Mouse (Mus musculus) embryonic facial prominence, embryonic 12.5 days (tissue): ENCODE results near the gene C2cd4a. TPM values are rescaled to one million over a fixed set of nuclear protein-coding genes. Genes with fewer than 3 reads are reported as not detected.

Source experiments
- ATAC-seq: fragments of 200-750 bp; cut with Nextera tagmentation; 2 replicates; pipeline ENCODE4 v1.8.0; 2017; ENCODE audit not compliant: insufficient number of reproducible peaks, insufficient read depth, low FRiP score, low TSS enrichment
- H3K27ac ChIP-seq: fragments of 300-500 bp; sonication (generic); 2 replicates; pipeline ENCODE4 v1.5.1; 2016; ENCODE audit warnings: mild to moderate bottlenecking
- H3K27me3 ChIP-seq: fragments of 300-500 bp; sonication (generic); 2 replicates; pipeline ENCODE4 v1.6.1; 2016; ENCODE audit warnings: mild to moderate bottlenecking, moderate library complexity
- H3K36me3 ChIP-seq: fragments of 300-500 bp; sonication (generic); 2 replicates; pipeline ENCODE4 v1.6.1; 2016; ENCODE audit warnings: mild to moderate bottlenecking
- H3K4me1 ChIP-seq: fragments of 300-500 bp; sonication (generic); 2 replicates; pipeline ENCODE4 v1.6.1; 2016
- H3K4me2 ChIP-seq: fragments of 300-500 bp; sonication (generic); replicated peaks from 2 replicates; pipeline ENCODE4 v1.6.1; 2016; ENCODE audit warnings: mild to moderate bottlenecking, moderate library complexity
- H3K4me3 ChIP-seq: fragments of 300-500 bp; sonication (generic); 2 replicates; pipeline ENCODE4 v1.5.1; 2016; ENCODE audit warnings: mild to moderate bottlenecking
- H3K9ac ChIP-seq: fragments of 300-500 bp; sonication (generic); 2 replicates; pipeline ENCODE4 v1.6.1; 2016; ENCODE audit warnings: mild to moderate bottlenecking, moderate library complexity
- H3K9me3 ChIP-seq: fragments of 300-500 bp; sonication (generic); 2 replicates; pipeline ENCODE4 v1.6.1; 2016; ENCODE audit warnings: mild to moderate bottlenecking, moderate library complexity
- WGBS: fragments of 180-500 bp; shearing (Covaris S2); methylation state at CpG from one replicate; pipeline ENCODE4 v1.1.7; 2016; 5-methylcytosine and 5-hydroxymethylcytosine counted together
- polyA plus RNA-seq: library from polyadenylated mRNA; unstranded; fragments of >200 nt; fragmentation: Nextera tagmentation; extraction: Ambion mirVana; gene quantifications from 2 replicates; pipeline ENCODE4 v1.2.1, GENCODE M21; 2016

C2cd4a gene
- polyA plus RNA-seq, 1 experiment from 2014 or later, result 0.31 TPM

GRCm38 (mm10) chr9:67807000-67807399 lies 25.1 kb downstream of the C2cd4a start:
- 64% methylated on average over 5 of the region's 5 CpGs for WGBS
- no peak for ATAC-seq
- no peaks in the 10 kb centered on the region for H3K9me3 ChIP-seq
- no peaks in the 10 kb centered on the region for H3K4me1 ChIP-seq
- no peak overlapping the region for H3K4me3 ChIP-seq
- H3K27ac ChIP-seq, result no peak overlapping the region
- H3K27me3 ChIP-seq, result no peaks in the 10 kb centered on the region
- no peak overlapping the region for H3K9ac ChIP-seq
- H3K36me3 ChIP-seq, result no peaks in the 10 kb centered on the region
- H3K4me2 ChIP-seq, result no peak overlapping the region

- no peaks in the 10 kb centered on the region for H3K9me3 ChIP-seq
- no peaks in the 10 kb centered on the region for H3K4me1 ChIP-seq
- H3K9ac ChIP-seq, result no peak overlapping the region
- no peaks in the 10 kb centered on the region for H3K36me3 ChIP-seq
- 26% methylated on average over 6 of the region's 6 CpGs for WGBS
- H3K4me3 ChIP-seq, result no peak overlapping the region
- no peaks in the 10 kb centered on the region for H3K27me3 ChIP-seq
- ATAC-seq, result no peak
- H3K4me2 ChIP-seq, result no peak overlapping the region
- no peak overlapping the region for H3K27ac ChIP-seq
Measured at GRCm38 (mm10) chr9:67802241-67802640, 29.9 kb downstream of the C2cd4a start.

GRCm38 (mm10) chr9:67799078-67799819 lies 32.9 kb downstream of the C2cd4a start:
- 64% methylated on average over 14 of the region's 14 CpGs for WGBS
- Histone ChIP-seq H3K36me3 (no peaks in the 10 kb centered on the region), H3K4me1 (peaks cover 9% of the 10 kb centered on the region), H3K4me3 (no peak overlapping the region), H3K9me3 (no peaks in the 10 kb centered on the region), H3K9ac (no peak overlapping the region), H3K27ac (no peak overlapping the region), H3K4me2 (no peak overlapping the region), H3K27me3 (no peaks in the 10 kb centered on the region)
- no peak for ATAC-seq

- no peaks in the 10 kb centered on the region for H3K9me3 ChIP-seq
- H3K4me2 ChIP-seq, result no peak overlapping the region
- H3K4me1 ChIP-seq, result peaks cover 9% of the 10 kb centered on the region
- no peaks in the 10 kb centered on the region for H3K36me3 ChIP-seq
- WGBS, result 71% methylated on average over 14 of the region's 14 CpGs
- H3K9ac ChIP-seq, result no peak overlapping the region
- H3K27me3 ChIP-seq, result no peaks in the 10 kb centered on the region; the same call in 1 of the 2 replicates
- H3K27ac ChIP-seq, result 0 out of 2 replicates have a peak overlapping the region, but pooled peaks have one; percentile 13
- ATAC-seq, result no peak
- H3K4me3 ChIP-seq, result no peak overlapping the region
Measured at GRCm38 (mm10) chr9:67795205-67795675, 36.9 kb downstream of the C2cd4a start.

- Histone ChIP-seq H3K4me2 (no peak overlapping the region), H3K4me1 (peaks cover 9% of the 10 kb centered on the region), H3K27ac (no peak overlapping the region), H3K27me3 (no peaks in the 10 kb centered on the region; the same call in 1 of the 2 replicates), H3K36me3 (no peaks in the 10 kb centered on the region), H3K9ac (no peak overlapping the region), H3K4me3 (no peak overlapping the region), H3K9me3 (no peaks in the 10 kb centered on the region)
- WGBS, result 85% methylated on average over 4 of the region's 4 CpGs
- no peak for ATAC-seq
Measured at GRCm38 (mm10) chr9:67794668-67795067, 37.5 kb downstream of the C2cd4a start.

- H3K4me1 ChIP-seq, result peaks cover 9% of the 10 kb centered on the region
- H3K9ac ChIP-seq, result no peak overlapping the region
- no peaks in the 10 kb centered on the region for H3K9me3 ChIP-seq
- ATAC-seq, result no peak
- H3K4me3 ChIP-seq, result no peak overlapping the region
- 33% methylated on average over 1 of the region's 1 CpGs for WGBS
- H3K27me3 ChIP-seq, result no peaks in the 10 kb centered on the region; the same call in 1 of the 2 replicates
- H3K36me3 ChIP-seq, result no peaks in the 10 kb centered on the region
- H3K27ac ChIP-seq, result no peak overlapping the region
- no peak overlapping the region for H3K4me2 ChIP-seq
Measured at GRCm38 (mm10) chr9:67794216-67794615, 37.9 kb downstream of the C2cd4a start.

- 72% methylated on average over 6 of the region's 6 CpGs for WGBS
- H3K9me3 ChIP-seq, result no peaks in the 10 kb centered on the region
Measured at GRCm38 (mm10) chr9:67793501-67793900, 38.6 kb downstream of the C2cd4a start.

GRCm38 (mm10) chr9:67792405-67792804 lies 39.7 kb downstream of the C2cd4a start:
- Histone ChIP-seq H3K4me2 (no peak overlapping the region), H3K27me3 (no peaks in the 10 kb centered on the region; the same call in 1 of the 2 replicates), H3K4me1 (peaks cover 9% of the 10 kb centered on the region), H3K27ac (no peak overlapping the region), H3K4me3 (no peak overlapping the region), H3K9me3 (no peaks in the 10 kb centered on the region), H3K9ac (no peak overlapping the region), H3K36me3 (no peaks in the 10 kb centered on the region)
- no peak for ATAC-seq
- WGBS, result 72% methylated on average over 5 of the region's 5 CpGs

More at GRCm38 (mm10) chr9:67793501-67793900, 38.6 kb downstream of the C2cd4a start:
- Histone ChIP-seq H3K27ac (no peak overlapping the region), H3K4me3 (no peak overlapping the region), H3K36me3 (no peaks in the 10 kb centered on the region), H3K27me3 (no peaks in the 10 kb centered on the region; the same call in 1 of the 2 replicates), H3K9ac (no peak overlapping the region), H3K4me1 (peaks cover 9% of the 10 kb centered on the region), H3K4me2 (no peak overlapping the region)
- no peak for ATAC-seq

GRCm38 (mm10) chr9:67787671-67788070 lies 44.5 kb downstream of the C2cd4a start:
- Histone ChIP-seq H3K9ac (no peak overlapping the region), H3K27me3 (no peaks in the 10 kb centered on the region), H3K9me3 (0 out of 2 replicates have a peak, but pooled peaks cover 4% of the 10 kb centered on the region), H3K36me3 (no peaks in the 10 kb centered on the region), H3K27ac (no peak overlapping the region), H3K4me1 (no peaks in the 10 kb centered on the region), H3K4me2 (no peak overlapping the region), H3K4me3 (no peak overlapping the region)
- WGBS, result 59% methylated on average over 6 of the region's 6 CpGs
- ATAC-seq, result no peak

- no peak overlapping the region for H3K27ac ChIP-seq
- ATAC-seq, result no peak
- H3K9ac ChIP-seq, result no peak overlapping the region
- H3K4me2 ChIP-seq, result no peak overlapping the region
- no peaks in the 10 kb centered on the region for H3K27me3 ChIP-seq
- H3K9me3 ChIP-seq, result 0 out of 2 replicates have a peak, but pooled peaks cover 4% of the 10 kb centered on the region
- no peaks in the 10 kb centered on the region for H3K36me3 ChIP-seq
- no peaks in the 10 kb centered on the region for H3K4me1 ChIP-seq
- no peak overlapping the region for H3K4me3 ChIP-seq
- WGBS, result 62% methylated on average over 7 of the region's 7 CpGs
Measured at GRCm38 (mm10) chr9:67786311-67786710, 45.8 kb downstream of the C2cd4a start.

- Histone ChIP-seq H3K36me3 (no peaks in the 10 kb centered on the region), H3K9ac (no peak overlapping the region), H3K4me1 (no peaks in the 10 kb centered on the region), H3K4me3 (no peak overlapping the region), H3K27me3 (no peaks in the 10 kb centered on the region), H3K27ac (no peak overlapping the region), H3K4me2 (no peak overlapping the region), H3K9me3 (0 out of 2 replicates have a peak, but pooled peaks cover 4% of the 10 kb centered on the region)
- no peak for ATAC-seq
Measured at GRCm38 (mm10) chr9:67783925-67784324, 48.2 kb downstream of the C2cd4a start.

GRCm38 (mm10) chr9:67783464-67783863 lies 48.7 kb downstream of the C2cd4a start:
- no peak for ATAC-seq
- Histone ChIP-seq H3K9ac (no peak overlapping the region), H3K36me3 (no peaks in the 10 kb centered on the region), H3K27me3 (no peaks in the 10 kb centered on the region), H3K4me1 (no peaks in the 10 kb centered on the region), H3K4me3 (no peak overlapping the region), H3K27ac (no peak overlapping the region), H3K9me3 (0 out of 2 replicates have a peak, but pooled peaks cover 4% of the 10 kb centered on the region), H3K4me2 (no peak overlapping the region)
- WGBS, result 84% methylated on average over 3 of the region's 3 CpGs
